ENCODE assay signal across 9 mouse cellular contexts in the genomic region with DNA sequence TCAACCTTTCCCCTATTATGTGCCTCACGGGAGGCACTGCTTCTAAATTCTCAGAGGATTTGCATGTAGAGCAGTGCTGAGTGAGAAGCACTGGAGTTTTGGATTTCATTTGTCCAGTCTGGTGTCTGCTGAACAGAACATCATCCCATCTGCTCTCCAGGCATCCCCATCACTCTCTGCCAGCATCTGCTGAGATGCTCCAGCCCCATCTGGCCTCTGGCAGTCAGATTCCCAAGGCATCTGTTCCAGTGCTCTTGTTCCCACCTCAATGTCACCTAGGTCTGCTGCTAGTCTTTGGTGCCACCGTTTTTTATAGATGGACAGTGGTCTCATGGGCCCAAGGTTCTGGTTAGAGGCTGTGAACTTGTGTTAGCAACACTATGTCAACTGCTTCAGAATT.
"Had no signal": no experiment of that assay in that cellular context is flagged by ENCODE, and none has a peak within 500 bp of the region (broad histone marks: within the 10 kb centered on the region; RNA-seq: fewer than 3 reads in every experiment).

No protein-coding gene starts in this region.

- DNase-seq: liver, postnatal 0 days; lung, adult 2 months; lung, postnatal 14 days; lung, postnatal 36 days; midbrain, embryonic 14.5 days; right cerebral cortex, postnatal 14 days; thymus, adult 2 months; thymus, postnatal 25 days; thymus, postnatal 4 days had no signal
